15 mouse cellular contexts compared by ENCODE assay signal in the genomic region with DNA sequence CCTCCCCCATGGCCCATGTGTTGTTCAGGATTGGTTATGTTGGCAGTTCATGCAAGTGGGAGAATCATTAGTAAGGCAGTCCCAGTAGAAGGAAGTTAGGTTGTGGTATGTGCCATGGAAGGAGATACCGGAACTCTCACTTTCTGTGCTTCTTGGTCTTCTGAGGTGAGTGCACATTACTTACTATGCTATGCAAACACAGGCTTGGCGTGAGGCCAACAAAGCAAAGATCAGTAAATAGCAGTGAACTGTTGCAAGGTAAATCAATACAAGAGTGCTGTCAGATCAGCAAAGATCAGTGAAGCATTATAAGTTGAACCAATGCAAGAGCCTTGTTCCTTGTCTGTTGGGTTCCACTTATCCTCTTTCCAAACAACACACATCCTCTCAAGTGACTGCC. TPM values are rescaled to one million over a fixed set of nuclear protein-coding genes. Genes with fewer than 3 reads are reported as not detected.
DNase-seq lines count a peak whose midpoint lies in the region; ATAC-seq and TF ChIP-seq lines count a peak whose summit lies in the region.
"Had no signal": no experiment of that assay in that cellular context is flagged by ENCODE, and none has a peak within 500 bp of the region (broad histone marks: within the 10 kb centered on the region; RNA-seq: fewer than 3 reads in every experiment).

No protein-coding gene starts in this region.

- ATAC-seq in erythroblast, adult 5-6 weeks (replicated peaks; ENCODE audit: low FRiP score, poor library complexity, severe bottlenecking): no peak
- ATAC-seq in forebrain, embryonic 15.5 days (replicated peaks): no peak
- ATAC-seq in midbrain, postnatal 0 days (ENCODE audit: low FRiP score): no peak

- no peaks in the 10 kb centered on the region for H3K9me3 ChIP-seq in forebrain, embryonic 15.5 days
- no peaks in the 10 kb centered on the region for H3K9me3 ChIP-seq in midbrain, postnatal 0 days (ENCODE audit: low read length)
- H3K9me3 ChIP-seq: heart, embryonic 13.5 days; limb, embryonic 15.5 days; midbrain, embryonic 12.5 days; neural tube, embryonic 12.5 days had no signal

- H3K27me3 ChIP-seq in forebrain, embryonic 15.5 days: no peaks in the 10 kb centered on the region
- no peaks in the 10 kb centered on the region for H3K27me3 ChIP-seq in midbrain, postnatal 0 days (ENCODE audit: insufficient read depth, low read length)
- H3K27me3 ChIP-seq: CH12.LX; heart, embryonic 13.5 days; limb, embryonic 15.5 days; midbrain, embryonic 12.5 days; neural tube, embryonic 12.5 days had no signal

- no peak overlapping the region for H3K4me3 ChIP-seq in forebrain, embryonic 15.5 days
- H3K4me3 ChIP-seq in midbrain, postnatal 0 days (ENCODE audit: low read depth, low read length): no peak overlapping the region
- H3K4me3 ChIP-seq: heart, embryonic 13.5 days; limb, embryonic 15.5 days; midbrain, embryonic 12.5 days; neural tube, embryonic 12.5 days had no signal

- no peak for TF ChIP-seq CTCF in midbrain, postnatal 0 days (IDR thresholded peaks at IDR 0.05)

- H3K4me1 ChIP-seq in forebrain, embryonic 15.5 days: no peaks in the 10 kb centered on the region
- H3K4me1 ChIP-seq in midbrain, postnatal 0 days (ENCODE audit: insufficient read depth, low read length): no peaks in the 10 kb centered on the region
- H3K4me1 ChIP-seq: heart, embryonic 13.5 days; limb, embryonic 15.5 days; midbrain, embryonic 12.5 days; neural tube, embryonic 12.5 days had no signal

- WGBS in large intestine, adult 2 months: 26% methylated on average over 2 of the region's 2 CpGs
- 92% methylated on average over 2 of the region's 2 CpGs for WGBS in forebrain, embryonic 15.5 days
- 90% methylated on average over 2 of the region's 2 CpGs for WGBS in midbrain, postnatal 0 days

- no peaks in the 10 kb centered on the region for H3K36me3 ChIP-seq in forebrain, embryonic 15.5 days
- H3K36me3 ChIP-seq in midbrain, postnatal 0 days (ENCODE audit: insufficient read depth, low read length): no peaks in the 10 kb centered on the region
- H3K36me3 ChIP-seq: heart, embryonic 13.5 days; limb, embryonic 15.5 days; midbrain, embryonic 12.5 days; neural tube, embryonic 12.5 days had no signal

- no peak overlapping the region for H3K4me2 ChIP-seq in forebrain, embryonic 15.5 days (replicated peaks)
- H3K4me2 ChIP-seq in midbrain, postnatal 0 days (ENCODE audit: low read depth, low read length, poor library complexity, severe bottlenecking): no peak overlapping the region
- H3K4me2 ChIP-seq: heart, embryonic 13.5 days; limb, embryonic 15.5 days; midbrain, embryonic 12.5 days; neural tube, embryonic 12.5 days had no signal

- H3K27ac ChIP-seq in forebrain, embryonic 15.5 days (replicated peaks): no peak overlapping the region
- H3K27ac ChIP-seq in midbrain, postnatal 0 days (ENCODE audit: low read depth, low read length): no peak overlapping the region
- H3K27ac ChIP-seq: heart, embryonic 13.5 days; limb, embryonic 15.5 days; midbrain, embryonic 12.5 days; neural tube, embryonic 12.5 days had no signal

- no peak overlapping the region for H3K9ac ChIP-seq in forebrain, embryonic 15.5 days (replicated peaks)
- H3K9ac ChIP-seq in midbrain, postnatal 0 days (replicated peaks; ENCODE audit: low read length, poor library complexity, severe bottlenecking): no peak overlapping the region
- H3K9ac ChIP-seq: heart, embryonic 13.5 days; limb, embryonic 15.5 days; midbrain, embryonic 12.5 days; neural tube, embryonic 12.5 days had no signal

- peak; percentile 10 for DNase-seq in cerebellum, postnatal 10 days
- no peak for DNase-seq in cerebellum, adult 11-12 months
- DNase-seq in urinary bladder, postnatal 25 days (ENCODE audit: low spot score): peak; percentile 37
- DNase-seq in urinary bladder, postnatal 4 days (ENCODE audit: low spot score in 2 of 2): no peak
- peak; percentile 53 for DNase-seq in large intestine, adult 2 months (ENCODE audit: low read depth, low spot score)
- DNase-seq in midbrain, postnatal 0 days (ENCODE audit: low spot score): no peak
- DNase-seq: cerebellum, adult 8-10 months; lung, postnatal 4 days had no signal

RNA-seq across cellular contexts. Expression of a gene that starts 28.9 kb away (rescaled TPM):
- polyA plus RNA-seq in large intestine, adult 2 months (2012; rRNA removed): 1.5 and 2.6 TPM in 2 replicates
- total RNA-seq in erythroblast, adult 5-6 weeks (2015; ENCODE audit: low replicate concordance): not detected in 2 replicates
- not detected in 2 replicates for total RNA-seq in erythroblast, adult 5-6 weeks (2017; ENCODE audit: low replicate concordance)
- 8.3 and 9.0 TPM in 2 replicates for polyA plus RNA-seq in forebrain, embryonic 15.5 days (2015; fragmentation: Nextera tagmentation; extraction: Ambion mirVana)
- 3.6 and 4.3 TPM in 2 replicates for total RNA-seq in midbrain, postnatal 0 days (2014; rRNA removed)
- 8.8 and 13.7 TPM in 2 replicates for polyA plus RNA-seq in midbrain, postnatal 0 days (2015; fragmentation: Nextera tagmentation; extraction: Ambion mirVana)

Comparison
In these comparisons a context has a peak if more than half of its experiments do, and no peak if none do; other contexts are left out.
1. DNase-seq: peak in cerebellum, postnatal 10 days (2 of 2), urinary bladder, postnatal 25 days (single experiment) and large intestine, adult 2 months (single experiment); none in cerebellum, adult 11-12 months (single experiment), urinary bladder, postnatal 4 days (0 of 2) and midbrain, postnatal 0 days (single experiment).